Mouse (Mus musculus): Measurements from ENCODE around the gene Cited2. TPM values are rescaled to one million over a fixed set of nuclear protein-coding genes. Genes with fewer than 3 reads are reported as not detected.

The Cited2 gene
- total RNA-seq (2021), result 10 to 100 TPM; 29.7 to 32.9 TPM

GRCm38 (mm10) chr10:17722653-17723410 is at the start of gene Cited2:
Gene Cited2, plus strand, starts transcription at chr10:17723218.
- DNase-seq, result peak; percentile 99 to 100
- intact Hi-C loops (cut with DNase I), result loop anchor here (2.0 to 10.0 kb wide), 10 partner anchors 161 to 1378 kb away; no protein-coding TSS in a partner anchor

GRCm38 (mm10) chr10:17674454-17674853 is 48.6 kb upstream of the Cited2 start:
- DNase-seq, result no peak
- intact Hi-C loops (cut with DNase I), result no loop called here

- intact Hi-C loops (cut with DNase I), result no loop called here
- DNase-seq, result no peak
Observed at GRCm38 (mm10) chr10:17674869-17675268, 48.1 kb upstream of the Cited2 start.

- no peak for DNase-seq
- intact Hi-C loops (cut with DNase I), result no loop called here
Observed at GRCm38 (mm10) chr10:17676464-17676863, 46.6 kb upstream of the Cited2 start.

GRCm38 (mm10) chr10:17677308-17677707 is 45.7 kb upstream of the Cited2 start:
- DNase-seq, result no peak
- intact Hi-C loops (cut with DNase I), result no loop called here

- no peak for DNase-seq
- intact Hi-C loops (cut with DNase I), result no loop called here
Observed at GRCm38 (mm10) chr10:17680432-17681382, 42.3 kb upstream of the Cited2 start.

- intact Hi-C loops (cut with DNase I), result no loop called here
- no peak for DNase-seq
Observed at GRCm38 (mm10) chr10:17681386-17681785, 41.6 kb upstream of the Cited2 start.

- intact Hi-C loops (cut with DNase I), result no loop called here
- no peak for DNase-seq
Observed at GRCm38 (mm10) chr10:17683852-17684428, 39.1 kb upstream of the Cited2 start.

- DNase-seq, result peak; percentile 5 to 13
- intact Hi-C loops (cut with DNase I), result no loop called here
Observed at GRCm38 (mm10) chr10:17689806-17690205, 33.2 kb upstream of the Cited2 start.

GRCm38 (mm10) chr10:17691709-17692108 is 31.3 kb upstream of the Cited2 start:
- intact Hi-C loops (cut with DNase I), result no loop called here
- no peak for DNase-seq

- intact Hi-C loops (cut with DNase I), result no loop called here
- DNase-seq, result no peak
Observed at GRCm38 (mm10) chr10:17695801-17696200, 27.2 kb upstream of the Cited2 start.

GRCm38 (mm10) chr10:17697376-17698265 is 25.4 kb upstream of the Cited2 start:
- intact Hi-C loops (cut with DNase I), result no loop called here
- DNase-seq, result no peak

- intact Hi-C loops (cut with DNase I), result no loop called here
Observed at GRCm38 (mm10) chr10:17705466-17705973, 17.5 kb upstream of the Cited2 start.

GRCm38 (mm10) chr10:17710753-17711152 is 12.3 kb upstream of the Cited2 start:
- intact Hi-C loops (cut with DNase I), result no loop called here
- no peak for DNase-seq

More at GRCm38 (mm10) chr10:17705466-17705973, 17.5 kb upstream of the Cited2 start:
- DNase-seq, result no peak

GRCm38 (mm10) chr10:17719009-17719570 is 3.9 kb upstream of the Cited2 start:
- intact Hi-C loops (cut with DNase I), result no loop called here
- no peak for DNase-seq

GRCm38 (mm10) chr10:17719646-17720045 is 3.4 kb upstream of the Cited2 start:
- intact Hi-C loops (cut with DNase I), result loop anchor here (5.0 to 10.0 kb wide), 9 partner anchors 157 to 1375 kb away; no protein-coding TSS in a partner anchor
- no peak for DNase-seq

- intact Hi-C loops (cut with DNase I), result loop anchor here (5.0 to 10.0 kb wide), 9 partner anchors 159 to 1376 kb away; no protein-coding TSS in a partner anchor
- peak; percentile 10 to 13 for DNase-seq
Observed at GRCm38 (mm10) chr10:17720891-17721601, 2.0 kb upstream of the Cited2 start.

- intact Hi-C loops (cut with DNase I), result loop anchor here (2.0 to 10.0 kb wide), 10 partner anchors 159 to 1377 kb away; no protein-coding TSS in a partner anchor
- DNase-seq, result peak; percentile 66 to 71
Observed at GRCm38 (mm10) chr10:17721602-17722121, 1.4 kb upstream of the Cited2 start.
